Mouse (Mus musculus) layer of hippocampus, adult 11-12 months (tissue): ENCODE measurements at regions not wholly inside any gene's neighbourhood (a gene's known extent, or its start where the extent isn't known, plus 50 kb on each side); places are given as distances from the start of the nearest gene placed in this dataset.

Experiments used
- DNase-seq: peaks from one replicate; pipeline ENCODE4 v3.0.0; 2022; ENCODE audit warnings: low spot score

- no peak for DNase-seq
These were observed 87.5 kb upstream of the Fam3c start for GRCm38 (mm10) chr6:22443573-22443972.

GRCm38 (mm10) chr6:22443170-22443569 is 87.1 kb upstream of the Fam3c start:
- no peak for DNase-seq

DNA sequence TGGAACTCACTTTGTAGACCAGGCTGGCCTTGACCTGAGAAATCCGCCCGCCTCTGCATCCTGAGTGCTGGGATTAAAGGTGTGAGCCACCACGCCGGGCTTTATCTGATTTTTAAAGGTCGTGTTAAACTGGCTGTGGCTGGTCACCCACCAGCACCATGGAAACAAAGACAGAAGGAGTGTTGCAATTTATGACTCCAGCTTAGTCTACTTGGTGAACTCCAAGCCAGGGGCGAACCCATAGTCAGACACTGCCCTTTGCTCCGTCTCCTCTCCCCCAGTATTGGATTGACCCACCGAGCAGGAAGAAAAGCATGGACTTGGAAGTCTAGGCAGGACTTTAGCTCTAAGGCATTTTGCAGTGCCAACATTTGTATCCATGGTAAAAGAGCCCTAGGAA is 86.5 kb upstream of the Fam3c start:
- no peak for DNase-seq

DNA sequence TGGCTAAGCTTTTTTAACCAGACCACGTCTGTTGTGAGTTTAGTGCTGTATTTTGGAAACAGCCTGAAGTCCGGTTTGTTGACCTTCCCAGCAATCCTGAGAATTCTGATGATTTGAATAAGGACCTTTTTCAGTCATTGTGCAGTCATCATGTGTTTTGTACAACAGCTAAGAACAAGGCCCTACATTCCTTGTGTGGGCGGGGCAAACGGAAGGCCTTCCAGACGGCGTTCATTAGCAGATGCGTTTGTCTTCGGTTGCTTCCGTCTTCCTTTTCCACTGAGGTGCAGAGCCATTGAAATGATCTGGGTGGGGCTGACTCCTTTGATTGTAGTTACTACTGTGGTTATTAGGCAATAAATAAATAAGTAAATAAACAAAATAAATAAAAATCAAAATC is 83.8 kb upstream of the Fam3c start:
- DNase-seq: no peak

- peak; percentile 15 for DNase-seq
These were observed 73.0 kb upstream of the Fam3c start for GRCm38 (mm10) chr6:22429026-22429425.

DNA sequence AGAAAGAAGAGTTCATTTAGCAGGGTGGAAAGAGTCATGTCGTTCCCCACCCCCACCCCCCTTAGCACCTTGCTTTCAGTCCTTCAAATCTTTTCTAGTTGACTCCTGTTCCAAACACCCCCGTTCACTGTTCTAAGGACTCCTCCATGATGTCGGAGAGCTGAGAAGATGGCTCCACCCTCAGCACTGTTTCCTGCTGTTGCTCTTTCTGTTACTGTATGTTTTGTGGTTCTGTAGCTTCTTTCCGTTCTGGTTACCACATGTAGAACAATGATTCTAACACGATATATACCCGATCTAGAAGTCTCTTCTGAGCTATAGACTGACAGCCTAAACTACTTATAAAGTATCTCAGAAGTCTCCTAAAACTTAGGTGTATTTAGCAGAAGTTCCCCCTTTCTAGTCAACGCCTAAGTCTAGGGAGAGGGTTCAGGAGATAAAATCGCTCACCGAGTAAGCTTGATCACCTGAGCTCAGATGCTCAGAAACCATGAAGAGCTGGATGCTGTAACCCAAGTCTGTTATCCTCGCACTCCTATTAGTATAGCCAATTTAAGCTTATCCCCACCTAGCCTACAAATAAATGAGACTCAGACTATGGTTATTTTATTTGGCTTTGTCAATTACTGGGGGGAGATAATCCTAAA is 68.2 kb upstream of the Fam3c start:
- no peak for DNase-seq

DNA sequence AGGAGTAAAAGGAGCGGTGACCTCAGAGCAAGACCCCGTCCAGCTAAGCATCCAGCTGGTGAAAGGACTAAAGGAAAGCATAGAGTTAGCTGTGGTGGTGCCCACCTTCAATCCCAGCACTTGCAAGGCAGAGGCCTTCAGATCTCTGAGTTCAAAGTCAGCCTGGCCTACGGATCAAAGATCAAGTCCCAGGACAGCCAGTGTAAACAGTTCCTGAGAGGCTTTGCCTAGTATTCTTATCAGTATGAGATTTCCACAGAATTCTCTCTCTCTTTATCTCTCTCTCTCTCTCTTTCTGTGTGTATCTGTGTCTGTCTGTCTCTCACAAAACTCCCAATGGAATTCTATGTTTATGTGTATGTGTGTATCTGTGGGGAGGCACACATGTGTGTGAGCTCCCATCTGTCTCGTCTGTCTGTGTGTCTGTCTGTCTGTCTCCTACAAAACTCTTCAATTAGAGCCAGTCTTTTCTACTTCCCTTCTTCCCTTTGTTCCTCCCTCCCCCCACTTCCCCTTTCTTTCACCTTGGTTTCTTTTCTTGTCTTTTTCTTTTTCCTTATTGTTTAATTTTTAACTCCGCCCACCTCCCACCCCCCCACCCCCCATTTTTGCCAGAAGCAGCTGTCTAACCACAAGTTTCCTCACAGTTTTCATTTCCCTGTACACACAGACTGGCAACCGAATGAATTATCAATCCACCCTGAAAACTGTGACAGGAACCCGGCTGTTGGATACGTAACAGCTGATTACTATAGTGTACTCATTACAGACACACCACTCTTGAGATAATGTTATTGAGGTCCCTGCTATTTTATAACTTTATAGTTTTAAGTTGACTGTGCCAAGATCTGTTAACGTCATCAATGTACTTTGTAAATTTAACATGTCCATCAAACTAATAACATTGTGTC is 67.3 kb upstream of the Fam3c start:
- no peak for DNase-seq

- no peak for DNase-seq
These were observed 65.5 kb upstream of the Fam3c start for GRCm38 (mm10) chr6:22421551-22421950.

DNA sequence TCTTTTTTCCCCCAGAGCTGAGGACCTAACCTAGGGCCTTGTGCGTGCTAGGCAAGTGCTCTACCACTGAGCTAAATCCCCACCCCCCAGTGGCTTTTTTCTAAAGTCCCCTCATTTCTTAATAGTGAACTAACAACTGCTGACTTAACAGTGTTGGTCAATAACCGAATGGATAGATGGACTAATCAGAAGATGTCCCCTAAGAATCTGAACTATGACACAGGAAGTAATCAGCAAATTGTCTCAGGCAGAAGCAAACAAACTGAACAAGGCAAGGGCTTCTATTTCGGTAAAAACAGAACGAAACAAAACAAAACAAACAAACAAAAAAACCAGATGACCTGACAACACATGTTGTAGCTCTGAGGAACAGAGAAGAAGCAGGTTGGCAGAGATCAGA is 62.2 kb upstream of the Fam3c start:
- DNase-seq: no peak

DNA sequence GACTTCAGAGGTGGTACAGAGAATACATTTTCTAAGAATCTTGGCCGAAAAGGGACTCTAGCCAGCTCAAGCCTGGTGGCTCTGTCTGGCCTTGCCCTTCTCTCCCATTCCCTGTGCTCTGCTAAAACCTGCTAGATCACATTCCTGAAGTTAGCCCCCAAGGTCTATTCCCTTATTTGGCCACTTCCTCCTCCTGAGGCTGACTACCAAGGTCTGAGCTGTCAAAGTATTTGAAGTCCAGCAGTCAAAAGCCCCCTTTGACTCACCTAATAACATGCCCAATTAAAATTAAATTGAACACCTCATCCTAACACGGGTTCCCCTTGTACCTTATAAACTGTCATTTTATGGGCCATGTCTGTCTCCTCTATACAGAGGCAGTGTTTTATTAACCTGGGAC is 61.1 kb upstream of the Fam3c start:
- no peak for DNase-seq

DNA sequence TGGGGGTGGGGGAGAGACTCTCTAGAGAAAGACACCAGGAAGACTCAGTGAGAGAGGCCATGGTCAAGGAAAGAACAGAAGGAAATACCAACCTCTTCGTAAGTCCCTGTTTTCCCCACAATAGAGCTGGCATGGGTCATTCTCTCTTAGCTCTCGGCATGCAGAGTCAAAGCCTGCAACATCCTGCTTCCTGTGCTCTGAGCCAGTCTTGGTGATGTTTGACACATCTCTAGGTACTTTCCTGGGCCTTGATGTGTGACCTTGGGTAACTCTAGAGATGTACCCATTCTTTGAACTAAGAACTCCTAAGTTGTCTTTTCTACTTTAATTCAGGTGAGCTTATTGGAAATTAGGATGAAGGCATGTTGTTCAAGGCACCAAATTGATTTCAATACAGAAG is 55.8 kb upstream of the Fam3c start:
- DNase-seq: no peak

DNA sequence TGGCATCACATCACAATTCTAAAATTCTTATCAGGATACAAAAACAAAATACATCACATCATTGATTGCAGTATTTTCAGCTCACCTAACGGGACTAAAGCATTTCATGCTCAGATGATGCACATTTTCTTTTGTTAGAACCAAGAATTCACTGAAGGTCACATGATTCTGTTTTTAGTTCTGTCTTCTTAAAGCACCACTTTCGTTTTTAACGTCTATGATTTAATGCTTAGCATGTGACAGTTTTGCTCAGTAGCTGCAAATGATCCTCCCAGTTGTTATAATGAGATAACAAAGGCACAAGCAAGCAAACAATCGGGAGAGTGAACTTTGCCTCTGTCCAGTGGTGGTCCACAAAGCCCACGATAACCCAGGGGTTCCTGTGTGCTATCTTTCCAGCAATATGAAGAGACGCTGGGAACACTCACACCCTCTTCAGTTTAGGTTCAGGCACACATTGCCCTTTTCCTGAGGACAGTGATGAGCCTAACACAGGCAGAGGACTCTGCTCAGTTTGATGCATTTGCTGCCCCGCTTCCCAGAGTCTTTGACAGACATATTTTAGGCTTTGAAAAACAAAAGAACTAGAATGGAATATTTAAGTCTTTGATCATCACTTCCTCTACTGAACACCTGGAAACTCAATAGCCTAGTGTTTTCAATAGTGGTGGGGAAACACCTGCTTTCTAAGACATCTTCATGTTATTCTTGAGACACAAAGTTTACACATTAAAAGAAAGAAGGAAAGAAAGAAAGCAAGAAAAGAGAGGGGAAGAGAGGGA is 53.0 kb upstream of the Fam3c start:
- DNase-seq: no peak
